Mouse (Mus musculus): Measurements from ENCODE around the gene Ndufs1. TPM values are rescaled to one million over a fixed set of nuclear protein-coding genes. Genes with fewer than 3 reads are reported as not detected.

Ndufs1 gene
- polyA plus RNA-seq, 1 experiment, result 12.6 TPM

DNA sequence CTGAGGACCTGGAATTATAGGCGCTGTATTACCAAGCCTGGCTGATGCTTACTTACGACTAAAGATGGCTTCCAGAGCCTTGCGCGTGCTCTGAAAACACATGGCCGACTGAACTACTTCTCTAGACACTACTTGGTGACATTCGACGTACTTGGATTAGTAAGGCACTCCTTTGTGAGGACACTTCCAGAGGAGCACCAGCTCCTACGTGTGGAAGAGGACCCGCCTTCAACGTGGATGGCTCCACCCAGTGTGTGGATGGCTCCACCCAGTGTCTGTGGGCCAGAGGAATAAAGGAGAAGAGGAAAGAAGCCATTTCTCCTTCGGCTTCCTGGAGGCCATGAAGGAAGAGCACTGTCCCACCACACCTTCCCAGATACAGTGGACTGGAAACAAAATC, 44.9 kb downstream of the Ndufs1 start:
- peaks cover 4% of the 10 kb centered on the region; the same call in 1 of the 2 replicates for H3K4me1 ChIP-seq (ENCODE audit: control insufficient read depth, insufficient read depth, insufficient read length)
- no peaks in the 10 kb centered on the region for H3K27me3 ChIP-seq (ENCODE audit: control insufficient read depth, insufficient read depth, low read length)
- no peak overlapping the region for H3K27ac ChIP-seq (ENCODE audit: insufficient read depth, low read length)
- no peak for DNase-seq (ENCODE audit: low read depth in 1 of 2, low spot score in 2 of 2)
- no peak overlapping the region for H3K4me3 ChIP-seq (ENCODE audit: extremely low read depth, insufficient read depth, insufficient read length)
- TF ChIP-seq CTCF (IDR thresholded peaks at IDR 0.05; ENCODE audit: extremely low read depth, insufficient read depth, insufficient read length, insufficient replicate concordance) (no peak), POLR2A (IDR thresholded peaks at IDR 0.05; ENCODE audit: low read depth, low read length) (no peak)
- H3K36me3 ChIP-seq (ENCODE audit: control insufficient read depth, insufficient read depth, low read length), result no peaks in the 10 kb centered on the region
- 93% methylated on average over 11 of the region's 11 CpGs for WGBS

DNA sequence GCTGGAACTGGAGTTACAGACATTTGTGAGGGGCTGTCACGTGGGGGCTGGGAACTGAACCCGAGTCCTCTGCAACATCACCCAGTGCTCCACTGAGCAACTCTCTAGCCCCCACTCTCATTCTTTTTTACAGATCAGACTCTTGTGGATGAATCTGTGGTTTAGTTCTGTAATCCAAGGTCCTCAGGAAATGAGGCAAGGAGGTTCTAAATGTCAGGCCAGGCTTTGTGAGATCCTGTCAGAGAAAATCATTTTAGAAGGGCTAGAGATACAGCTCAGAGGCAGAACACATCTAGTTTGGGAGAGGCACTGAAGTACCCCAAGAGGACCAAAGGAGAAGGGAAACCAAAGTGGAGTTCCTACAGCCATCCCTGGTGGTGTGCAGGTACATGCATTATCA, 45.8 kb downstream of the Ndufs1 start:
- Histone ChIP-seq H3K27me3 (ENCODE audit: control insufficient read depth, insufficient read depth, low read length) (no peaks in the 10 kb centered on the region), H3K36me3 (ENCODE audit: control insufficient read depth, insufficient read depth, low read length) (peaks cover 3% of the 10 kb centered on the region; the same call in 1 of the 2 replicates), H3K27ac (ENCODE audit: insufficient read depth, low read length) (no peak overlapping the region), H3K4me1 (ENCODE audit: control insufficient read depth, insufficient read depth, insufficient read length) (peaks cover 4% of the 10 kb centered on the region; the same call in 1 of the 2 replicates), H3K4me3 (ENCODE audit: extremely low read depth, insufficient read depth, insufficient read length) (no peak overlapping the region)
- TF ChIP-seq POLR2A (IDR thresholded peaks at IDR 0.05; ENCODE audit: low read depth, low read length), result no peak
- TF ChIP-seq CTCF (IDR thresholded peaks at IDR 0.05; ENCODE audit: extremely low read depth, insufficient read depth, insufficient read length, insufficient replicate concordance), result no peak
- 37% methylated on average over 2 of the region's 2 CpGs for WGBS
- no peak for DNase-seq (ENCODE audit: low read depth in 1 of 2, low spot score in 2 of 2)

DNA sequence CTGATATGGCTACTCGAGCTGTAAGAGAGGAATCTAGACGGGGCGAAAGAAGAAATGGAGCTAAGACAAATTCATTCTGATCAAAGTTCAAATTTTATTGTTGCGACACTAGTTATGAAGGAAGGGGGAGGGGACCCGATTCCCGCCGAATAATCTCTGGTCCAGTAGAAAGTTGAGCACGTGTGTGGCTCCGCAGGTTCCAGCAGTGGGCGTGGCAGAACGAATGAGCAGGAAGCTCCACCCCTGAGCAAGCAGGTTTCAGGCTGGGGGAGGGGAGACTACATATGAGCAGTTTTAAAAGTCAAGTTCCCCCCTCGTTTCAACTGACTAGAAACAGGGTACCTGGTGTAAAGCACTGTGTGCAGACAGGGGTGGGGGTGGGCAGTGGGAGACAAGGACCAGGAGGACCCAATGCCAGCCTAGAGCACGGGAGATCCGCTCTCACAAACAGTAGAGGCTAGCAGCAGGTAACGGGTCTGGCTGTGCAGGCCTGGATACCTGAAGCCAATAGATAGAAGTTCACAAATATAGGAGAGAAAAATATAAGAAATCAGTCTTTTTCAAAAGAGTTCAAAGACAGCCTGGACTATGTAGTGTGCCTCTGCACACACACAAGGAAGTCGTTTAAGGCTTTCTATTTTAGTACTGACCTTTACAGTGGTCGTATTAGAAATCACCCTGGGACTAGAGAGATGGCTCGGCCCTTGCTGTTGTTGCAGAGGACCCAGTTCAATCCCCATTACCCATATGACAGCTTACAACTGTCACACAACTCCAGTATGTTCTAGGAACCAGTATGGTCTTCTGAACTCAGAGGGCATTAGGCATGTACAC, 46.6 kb downstream of the Ndufs1 start:
- peaks cover 3% of the 10 kb centered on the region for H3K36me3 ChIP-seq (ENCODE audit: control insufficient read depth, insufficient read depth, low read length)
- H3K27ac ChIP-seq (ENCODE audit: insufficient read depth, low read length), result 0 out of 2 replicates have a peak overlapping the region, but pooled peaks have one; percentile 1
- H3K27me3 ChIP-seq (ENCODE audit: control insufficient read depth, insufficient read depth, low read length), result no peaks in the 10 kb centered on the region
- WGBS, result 2% methylated on average over 18 of the region's 18 CpGs
- TF ChIP-seq POLR2A (IDR thresholded peaks at IDR 0.05; ENCODE audit: low read depth, low read length) (no peak), CTCF (IDR thresholded peaks at IDR 0.05; ENCODE audit: extremely low read depth, insufficient read depth, insufficient read length, insufficient replicate concordance) (no peak)
- peaks cover 4% of the 10 kb centered on the region; the same call in 1 of the 2 replicates for H3K4me1 ChIP-seq (ENCODE audit: control insufficient read depth, insufficient read depth, insufficient read length)
- DNase-seq (ENCODE audit: low read depth in 1 of 2, low spot score in 2 of 2), result no peak
- peak overlapping the region; percentile 56 for H3K4me3 ChIP-seq (ENCODE audit: extremely low read depth, insufficient read depth, insufficient read length)

DNA sequence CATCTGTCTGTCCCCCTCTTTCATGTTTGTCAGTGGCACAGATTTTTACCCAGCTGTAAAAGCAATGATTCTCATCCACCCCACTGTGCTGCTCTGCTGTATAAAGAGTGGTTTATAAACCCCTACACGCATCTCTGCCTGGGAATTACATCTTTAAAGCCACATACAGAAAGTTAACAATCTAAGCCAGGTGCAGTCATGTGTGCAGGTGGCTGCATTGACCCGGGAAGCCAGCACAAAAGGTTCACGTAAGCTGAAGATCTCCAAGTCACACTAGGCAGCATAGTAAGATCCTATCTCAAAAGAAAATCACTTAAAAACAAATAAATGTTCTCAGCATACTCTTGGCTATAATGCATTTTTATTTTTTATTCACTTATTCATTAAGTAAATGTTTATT, 47.4 kb downstream of the Ndufs1 start:
- peaks cover 4% of the 10 kb centered on the region; the same call in 1 of the 2 replicates for H3K4me1 ChIP-seq (ENCODE audit: control insufficient read depth, insufficient read depth, insufficient read length)
- TF ChIP-seq POLR2A (IDR thresholded peaks at IDR 0.05; ENCODE audit: low read depth, low read length), result no peak
- TF ChIP-seq CTCF (IDR thresholded peaks at IDR 0.05; ENCODE audit: extremely low read depth, insufficient read depth, insufficient read length, insufficient replicate concordance), result no peak
- no peaks in the 10 kb centered on the region for H3K27me3 ChIP-seq (ENCODE audit: control insufficient read depth, insufficient read depth, low read length)
- peak overlapping the region; percentile 56; the same call in 1 of the 2 replicates for H3K4me3 ChIP-seq (ENCODE audit: extremely low read depth, insufficient read depth, insufficient read length)
- WGBS, result 23% methylated on average over 3 of the region's 3 CpGs
- peaks cover 3% of the 10 kb centered on the region for H3K36me3 ChIP-seq (ENCODE audit: control insufficient read depth, insufficient read depth, low read length)
- no peak for DNase-seq (ENCODE audit: low read depth in 1 of 2, low spot score in 2 of 2)
- H3K27ac ChIP-seq (ENCODE audit: insufficient read depth, low read length), result no peak overlapping the region

DNA sequence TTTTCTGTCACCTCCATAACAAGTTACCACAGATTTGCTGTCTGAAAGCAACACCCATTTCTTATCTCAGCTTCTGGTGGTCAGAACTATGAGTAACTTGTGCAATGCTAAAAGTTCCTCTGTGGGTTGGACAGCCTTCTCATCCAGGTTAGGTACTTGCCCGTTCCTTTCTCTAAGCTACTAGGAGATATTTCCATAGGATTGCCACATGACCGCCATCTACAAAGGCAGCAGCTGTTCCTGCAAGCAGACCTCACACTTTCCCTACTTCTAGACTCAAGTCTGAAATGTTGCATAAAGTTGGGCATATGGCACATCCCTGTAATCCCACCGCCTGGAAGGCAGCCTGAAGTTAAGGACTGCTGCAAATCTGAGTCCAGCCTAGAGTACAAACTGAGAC, 50.4 kb downstream of the Ndufs1 start:
- H3K27me3 ChIP-seq (ENCODE audit: control insufficient read depth, insufficient read depth, low read length), result no peaks in the 10 kb centered on the region
- 82% methylated on average over 3 of the region's 3 CpGs for WGBS
- H3K27ac ChIP-seq (ENCODE audit: insufficient read depth, low read length), result no peak overlapping the region
- no peak for DNase-seq (ENCODE audit: low read depth in 1 of 2, low spot score in 2 of 2)
- peaks cover 4% of the 10 kb centered on the region; the same call in 1 of the 2 replicates for H3K4me1 ChIP-seq (ENCODE audit: control insufficient read depth, insufficient read depth, insufficient read length)
- H3K4me3 ChIP-seq (ENCODE audit: extremely low read depth, insufficient read depth, insufficient read length), result no peak overlapping the region
- TF ChIP-seq POLR2A (IDR thresholded peaks at IDR 0.05; ENCODE audit: low read depth, low read length) (no peak), CTCF (IDR thresholded peaks at IDR 0.05; ENCODE audit: extremely low read depth, insufficient read depth, insufficient read length, insufficient replicate concordance) (no peak)
- H3K36me3 ChIP-seq (ENCODE audit: control insufficient read depth, insufficient read depth, low read length), result peaks cover 9% of the 10 kb centered on the region

DNA sequence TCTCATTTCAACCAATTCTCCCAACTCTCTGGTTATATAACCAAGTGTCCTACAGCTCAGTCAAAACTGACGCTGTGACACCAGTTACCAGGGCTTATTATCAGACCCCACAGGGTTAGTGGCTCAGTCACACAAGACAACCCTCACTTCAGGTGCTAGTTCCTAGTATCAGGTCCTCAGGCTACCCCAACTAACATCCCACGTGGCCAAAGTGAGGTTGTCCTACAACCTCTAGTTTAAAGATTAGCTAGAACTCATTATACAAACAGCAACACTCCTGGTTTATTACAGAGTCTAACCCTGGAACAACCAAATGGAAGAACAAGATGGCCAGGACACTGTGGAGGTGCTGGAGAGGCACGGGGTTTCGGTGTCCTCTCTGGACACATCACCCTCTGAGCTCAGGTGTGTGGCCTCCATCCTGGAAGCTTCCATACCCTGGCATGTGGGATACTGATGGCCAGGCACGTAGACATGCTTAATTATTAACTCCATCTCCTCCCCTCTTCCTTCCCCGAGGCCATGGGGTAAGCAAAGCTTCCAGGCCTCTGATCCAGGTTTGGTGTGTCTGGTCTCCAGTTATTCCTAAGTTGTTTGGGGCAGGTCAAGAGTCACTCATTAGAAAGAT, 52.7 kb downstream of the Ndufs1 start:
- H3K4me3 ChIP-seq (ENCODE audit: extremely low read depth, insufficient read depth, insufficient read length), result no peak overlapping the region
- TF ChIP-seq CTCF (IDR thresholded peaks at IDR 0.05; ENCODE audit: extremely low read depth, insufficient read depth, insufficient read length, insufficient replicate concordance) (no peak), POLR2A (IDR thresholded peaks at IDR 0.05; ENCODE audit: low read depth, low read length) (no peak)
- whole genome bisulfite sequencing, result 89% methylated on average over 6 of the region's 6 CpGs
- no peak for DNase-seq (ENCODE audit: low read depth in 1 of 2, low spot score in 2 of 2)
- peaks cover 17% of the 10 kb centered on the region for H3K36me3 ChIP-seq (ENCODE audit: control insufficient read depth, insufficient read depth, low read length)
- H3K27me3 ChIP-seq (ENCODE audit: control insufficient read depth, insufficient read depth, low read length), result no peaks in the 10 kb centered on the region
- H3K4me1 ChIP-seq (ENCODE audit: control insufficient read depth, insufficient read depth, insufficient read length), result 0 out of 2 replicates have a peak, but pooled peaks cover 4% of the 10 kb centered on the region
- no peak overlapping the region for H3K27ac ChIP-seq (ENCODE audit: insufficient read depth, low read length)

All from spleen, adult 2 months (tissue).